Mouse (Mus musculus) urinary bladder, adult 2 months (tissue): Measurements from ENCODE around the gene Sf3b4. TPM values are rescaled to one million over a fixed set of nuclear protein-coding genes. Genes with fewer than 3 reads are reported as not detected.

Source experiments
- DNase-seq: peaks from one replicate; pipeline ENCODE4 v3.0.0; 2022; ENCODE audit warnings: low spot score
- polyA plus RNA-seq: library from polyadenylated mRNA; depleted of rRNA; stranded (reverse); fragments of >200 nt; gene quantifications from 2 replicates; pipeline ENCODE4 v1.2.3, GENCODE M21; 2012; rRNA removed

Gene Sf3b4
- polyA plus RNA-seq, 1 experiment, result 52.3 TPM

DNA sequence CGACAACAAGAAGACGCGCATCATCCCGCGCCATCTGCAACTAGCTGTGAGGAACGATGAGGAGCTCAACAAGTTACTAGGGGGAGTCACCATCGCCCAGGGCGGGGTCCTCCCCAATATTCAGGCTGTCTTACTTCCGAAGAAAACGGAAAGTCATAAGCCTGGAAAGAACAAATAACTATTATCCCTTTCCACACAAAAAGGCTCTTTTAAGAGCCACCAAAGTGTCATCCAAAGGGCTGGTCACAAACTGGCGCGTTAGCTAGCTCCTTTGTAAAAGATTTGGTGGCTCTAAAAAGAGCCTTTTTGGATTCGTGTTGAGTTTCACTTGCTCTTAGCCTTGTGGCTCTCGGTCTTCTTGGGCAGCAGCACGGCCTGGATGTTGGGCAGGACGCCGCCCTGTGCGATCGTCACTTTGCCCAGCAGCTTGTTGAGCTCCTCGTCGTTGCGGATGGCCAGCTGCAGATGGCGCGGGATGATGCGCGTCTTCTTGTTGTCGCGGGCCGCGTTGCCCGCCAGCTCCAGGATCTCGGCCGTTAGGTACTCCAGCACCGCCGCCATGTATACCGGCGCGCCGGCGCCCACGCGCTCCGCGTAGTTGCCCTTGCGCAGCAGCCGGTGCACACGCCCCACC is 48.1 kb downstream of the Sf3b4 start:
- DNase-seq, result peak; percentile 67

DNA sequence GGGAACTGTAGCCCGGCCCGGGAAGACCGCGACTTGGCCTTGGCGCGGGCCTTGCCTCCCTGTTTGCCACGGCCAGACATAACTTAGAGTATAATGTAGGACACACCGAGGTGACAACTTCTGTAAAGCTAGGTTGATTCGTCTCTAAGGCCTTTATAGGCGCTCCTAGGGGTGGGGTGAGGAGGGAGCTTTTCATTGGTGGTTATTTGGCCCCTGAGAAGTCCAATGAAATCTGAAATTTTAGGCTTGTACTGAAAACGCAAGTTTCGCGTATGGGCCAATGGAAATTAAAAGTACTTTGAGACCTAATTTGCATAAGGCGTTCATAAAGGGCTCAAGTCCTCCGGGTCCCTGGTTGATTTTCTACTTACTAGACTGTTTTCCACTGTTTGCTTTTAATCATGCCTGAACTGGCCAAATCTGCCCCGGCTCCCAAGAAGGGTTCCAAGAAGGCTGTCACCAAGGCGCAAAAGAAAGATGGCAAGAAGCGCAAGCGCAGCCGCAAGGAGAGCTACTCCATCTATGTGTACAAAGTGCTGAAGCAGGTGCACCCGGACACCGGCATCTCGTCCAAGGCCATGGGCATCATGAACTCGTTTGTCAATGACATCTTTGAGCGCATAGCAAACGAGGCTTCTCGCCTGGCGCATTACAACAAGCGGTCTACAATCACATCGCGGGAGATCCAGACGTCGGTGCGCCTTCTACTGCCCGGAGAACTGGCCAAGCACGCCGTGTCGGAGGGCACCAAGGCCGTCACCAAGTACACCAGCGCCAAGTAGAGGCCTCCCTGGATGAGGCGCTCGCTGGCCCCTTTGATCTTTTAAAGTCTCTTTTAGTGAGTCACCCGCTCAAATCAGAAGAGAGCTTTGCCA is 48.9 kb downstream of the Sf3b4 start, which contains the start of the genes Hist2h2ac and Hist2h2be:
Hist2h2ac (minus strand) TSS at position 116 of the 875 bp plus-strand sequence.
Hist2h2be (plus strand) TSS at position 355 of the 875 bp plus-strand sequence.
- peak; percentile 72 for DNase-seq

DNA sequence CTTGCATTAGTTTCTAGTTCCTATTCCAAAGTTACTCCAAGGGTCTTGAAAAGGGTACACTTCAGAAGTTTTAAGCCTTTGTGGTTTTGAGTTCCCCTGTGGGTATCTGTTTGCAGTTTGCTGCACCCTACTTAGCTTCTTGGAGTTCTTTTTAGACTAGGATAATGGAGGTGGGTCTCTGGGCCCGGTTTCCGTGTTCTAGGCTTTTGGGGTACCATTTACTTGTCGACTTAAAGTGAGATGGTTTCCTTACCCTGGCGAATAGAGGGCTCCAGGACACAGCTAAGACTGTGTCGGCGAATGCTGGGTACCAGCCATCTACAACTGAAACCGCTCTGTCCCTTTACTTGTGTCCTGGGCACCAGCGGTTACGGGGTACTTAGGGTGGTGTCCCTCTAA is 49.5 kb downstream of the Sf3b4 start:
- no peak for DNase-seq

DNA sequence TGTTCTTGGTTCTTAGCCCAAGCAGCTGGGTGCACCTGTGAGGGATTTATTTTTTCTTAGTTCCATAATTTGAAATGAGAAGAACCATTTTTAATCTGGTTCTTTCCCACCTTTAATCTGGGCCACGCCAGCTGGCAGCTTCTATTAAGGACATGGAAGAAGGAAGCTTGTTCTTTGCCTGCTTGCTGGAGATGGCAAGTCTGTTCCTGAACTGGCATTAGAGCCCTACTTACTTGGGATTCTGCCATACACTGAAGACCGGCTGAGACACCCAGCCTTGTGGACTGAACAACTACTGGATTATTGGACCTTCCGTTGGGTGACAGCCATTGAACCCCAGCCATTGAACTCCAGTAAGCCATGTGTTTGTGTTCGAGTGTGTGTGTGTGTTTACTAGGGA is 50.6 kb downstream of the Sf3b4 start:
- no peak for DNase-seq

DNA sequence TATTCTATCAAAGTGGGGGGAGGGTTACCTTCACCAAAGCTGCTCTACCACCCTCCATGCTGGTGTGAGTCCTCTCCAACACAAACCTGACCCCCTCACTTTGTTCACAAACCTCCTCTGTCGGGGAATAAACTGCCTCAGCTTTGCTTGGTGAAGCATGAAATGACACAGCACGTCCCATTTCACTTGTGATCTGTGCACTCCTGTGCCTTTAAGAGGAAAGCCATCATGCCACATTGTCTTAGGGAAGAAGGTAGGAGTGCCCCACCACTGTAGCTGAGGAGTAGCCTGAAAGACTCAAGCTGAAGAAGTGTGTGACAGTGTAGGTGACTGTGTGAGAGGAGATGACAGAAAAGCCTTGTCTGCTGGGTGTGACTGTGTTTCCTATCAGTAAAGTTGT is 53.3 kb downstream of the Sf3b4 start:
- no peak for DNase-seq

Other genes starting within 250 kb of the Sf3b4 start
- gene Anp32e, start 243.1 kb upstream of the Sf3b4 start, polyA plus RNA-seq, result 53.4 and 78.9 TPM in 2 replicates
- gene Plekho1, start 176.3 kb upstream of the Sf3b4 start, polyA plus RNA-seq, result 196 and 224 TPM in 2 replicates
- gene Vps45, start 113.9 kb upstream of the Sf3b4 start, polyA plus RNA-seq, result 15.3 and 20.3 TPM in 2 replicates
- gene Otud7b, start 67.8 kb upstream of the Sf3b4 start, polyA plus RNA-seq, result 11.1 and 16.8 TPM in 2 replicates
- gene Mtmr11, start 10.3 kb upstream of the Sf3b4 start, polyA plus RNA-seq, result 33.7 and 35.7 TPM in 2 replicates
- 8.6 and 9.4 TPM in 2 replicates for gene Sv2a, start 8.8 kb downstream of the Sf3b4 start, polyA plus RNA-seq
- gene Bola1, start 47.4 kb downstream of the Sf3b4 start, polyA plus RNA-seq, result 28.1 and 39.1 TPM in 2 replicates
- gene Hist2h2ab, start 47.5 kb downstream of the Sf3b4 start, polyA plus RNA-seq, result 0.60 and 0.74 TPM in 2 replicates
- gene Hist2h2ac, start 48.5 kb downstream of the Sf3b4 start, polyA plus RNA-seq, result 0.76 and 0.99 TPM in 2 replicates
- gene Hist2h2be, start 48.8 kb downstream of the Sf3b4 start, polyA plus RNA-seq, result 7.7 TPM in 2 replicates
- 8.6 and 14.3 TPM in 2 replicates for gene Hist2h3c2, start 66.8 kb downstream of the Sf3b4 start, polyA plus RNA-seq
- 6.9 and 41.2 TPM in 2 replicates for gene Hist2h2aa2, start 67.9 kb downstream of the Sf3b4 start, polyA plus RNA-seq
- 140 and 149 TPM in 2 replicates for gene Hist2h2aa1, start 73.2 kb downstream of the Sf3b4 start, polyA plus RNA-seq
- not detected in 2 replicates for gene Hist2h3c1, start 74.4 kb downstream of the Sf3b4 start, polyA plus RNA-seq
- 1.4 and 1.6 TPM in 2 replicates for gene Hist2h4, start 91.0 kb downstream of the Sf3b4 start, polyA plus RNA-seq
- gene Hist2h3b, start 96.3 kb downstream of the Sf3b4 start, polyA plus RNA-seq, result 1.9 and 3.2 TPM in 2 replicates
- gene Hist2h2bb, start 97.4 kb downstream of the Sf3b4 start, polyA plus RNA-seq, result 0.69 TPM in 1 of 2 replicates, not detected in the other
- 4.9 and 5.6 TPM in 2 replicates for gene Fcgr1, start 121.6 kb downstream of the Sf3b4 start, polyA plus RNA-seq